Mouse (Mus musculus): ENCODE data around the gene Aunip. TPM values are rescaled to one million over a fixed set of nuclear protein-coding genes. Genes with fewer than 3 reads are reported as not detected.

Gene Aunip
- polyA plus RNA-seq, 1 experiment from 2014 or later = 6.9 TPM

GRCm38 (mm10) chr4:134569205-134569604 is 58.4 kb downstream of the Aunip start:
- no peak overlapping the region for H3K4me2 ChIP-seq (ENCODE audit: low read depth, low read length)
- DNase-seq (peak; percentile 45), ATAC-seq (no peak)
- no peak overlapping the region for H3K4me3 ChIP-seq (ENCODE audit: low read depth, low read length)
- no peaks in the 10 kb centered on the region for H3K27me3 ChIP-seq (ENCODE audit: insufficient read depth, low read length)
- H3K9ac ChIP-seq (replicated peaks) = no peak overlapping the region
- peak; percentile 69 for TF ChIP-seq CTCF (IDR thresholded peaks at IDR 0.05; ENCODE audit: low read depth)
- no peak for TF ChIP-seq EP300 (IDR thresholded peaks at IDR 0.05; ENCODE audit: low read depth)
- no peaks in the 10 kb centered on the region for H3K4me1 ChIP-seq (ENCODE audit: insufficient read depth)
- 71% methylated on average over 6 of the region's 6 CpGs for WGBS (ENCODE audit: insufficient replicate concordance)
- H3K36me3 ChIP-seq (replicated peaks; ENCODE audit: insufficient read depth, low read length) = peaks cover 3% of the 10 kb centered on the region; the same call in 1 of the 2 replicates
- H3K9me3 ChIP-seq (ENCODE audit: low read length) = no peaks in the 10 kb centered on the region
- no peak overlapping the region for H3K27ac ChIP-seq (ENCODE audit: low read depth)

- H3K4me2 ChIP-seq (ENCODE audit: low read depth, low read length) = no peak overlapping the region
- H3K27ac ChIP-seq (ENCODE audit: low read depth) = no peak overlapping the region
- H3K27me3 ChIP-seq (ENCODE audit: insufficient read depth, low read length) = no peaks in the 10 kb centered on the region
- H3K36me3 ChIP-seq (replicated peaks; ENCODE audit: insufficient read depth, low read length) = peaks cover under 1% of the 10 kb centered on the region; the same call in 1 of the 2 replicates
- ATAC-seq = no peak
- WGBS (ENCODE audit: insufficient replicate concordance) = 75% methylated on average over 8 of the region's 8 CpGs
- H3K4me1 ChIP-seq (ENCODE audit: insufficient read depth) = no peaks in the 10 kb centered on the region
- no peak overlapping the region for H3K4me3 ChIP-seq (ENCODE audit: low read depth, low read length)
- no peak overlapping the region for H3K9ac ChIP-seq (replicated peaks)
- DNase-seq = no peak
- no peaks in the 10 kb centered on the region for H3K9me3 ChIP-seq (ENCODE audit: low read length)
- no peak for TF ChIP-seq EP300 (IDR thresholded peaks at IDR 0.05; ENCODE audit: low read depth)
- no peak for TF ChIP-seq CTCF (IDR thresholded peaks at IDR 0.05; ENCODE audit: low read depth)
Measured at GRCm38 (mm10) chr4:134569831-134570230, 59.0 kb downstream of the Aunip start.

GRCm38 (mm10) chr4:134570704-134571451 is 60.1 kb downstream of the Aunip start:
- no peak overlapping the region for H3K27ac ChIP-seq (ENCODE audit: low read depth)
- WGBS (ENCODE audit: insufficient replicate concordance) = 79% methylated on average over 14 of the region's 14 CpGs
- no peaks in the 10 kb centered on the region for H3K27me3 ChIP-seq (ENCODE audit: insufficient read depth, low read length)
- H3K9ac ChIP-seq (replicated peaks) = no peak overlapping the region
- no peak for ATAC-seq
- DNase-seq = no peak
- H3K36me3 ChIP-seq (replicated peaks; ENCODE audit: insufficient read depth, low read length) = no peaks in the 10 kb centered on the region; the same call in 1 of the 2 replicates
- H3K9me3 ChIP-seq (ENCODE audit: low read length) = no peaks in the 10 kb centered on the region
- H3K4me3 ChIP-seq (ENCODE audit: low read depth, low read length) = no peak overlapping the region
- no peak overlapping the region for H3K4me2 ChIP-seq (ENCODE audit: low read depth, low read length)
- TF ChIP-seq CTCF (IDR thresholded peaks at IDR 0.05; ENCODE audit: low read depth) = no peak
- TF ChIP-seq EP300 (IDR thresholded peaks at IDR 0.05; ENCODE audit: low read depth) = no peak
- H3K4me1 ChIP-seq (ENCODE audit: insufficient read depth) = no peaks in the 10 kb centered on the region

GRCm38 (mm10) chr4:134572449-134573300 is 61.9 kb downstream of the Aunip start:
- H3K9me3 ChIP-seq (ENCODE audit: low read length) = no peaks in the 10 kb centered on the region
- H3K36me3 ChIP-seq (replicated peaks; ENCODE audit: insufficient read depth, low read length) = no peaks in the 10 kb centered on the region
- WGBS (ENCODE audit: insufficient replicate concordance) = 79% methylated on average over 24 of the region's 24 CpGs
- DNase-seq (no peak), ATAC-seq (no peak)
- no peak overlapping the region for H3K4me3 ChIP-seq (ENCODE audit: low read depth, low read length)
- H3K27me3 ChIP-seq (ENCODE audit: insufficient read depth, low read length) = no peaks in the 10 kb centered on the region
- H3K4me2 ChIP-seq (ENCODE audit: low read depth, low read length) = no peak overlapping the region
- H3K4me1 ChIP-seq (ENCODE audit: insufficient read depth) = no peaks in the 10 kb centered on the region
- H3K9ac ChIP-seq (replicated peaks) = no peak overlapping the region
- no peak overlapping the region for H3K27ac ChIP-seq (ENCODE audit: low read depth)
- no peak for TF ChIP-seq EP300 (IDR thresholded peaks at IDR 0.05; ENCODE audit: low read depth)
- no peak for TF ChIP-seq CTCF (IDR thresholded peaks at IDR 0.05; ENCODE audit: low read depth)

Small RNA genes within 50 kb of the gene (microRNA-seq; reads per million reads assigned to microRNA genes)
- gene Gm23634 (not detected), gene Mir6403 (not detected)

Other genes with a start within 250 kb of the Aunip start
- gene Pdik1l, start 223.1 kb upstream of the Aunip start, polyA plus RNA-seq (2015; fragmentation: Nextera tagmentation; extraction: Ambion mirVana) = 5.9 and 7.2 TPM in 2 replicates
- gene Trim63, start 195.9 kb upstream of the Aunip start, polyA plus RNA-seq (2015; fragmentation: Nextera tagmentation; extraction: Ambion mirVana) = 0.34 and 0.69 TPM in 2 replicates
- not detected in 2 replicates for gene Slc30a2, start 167.8 kb upstream of the Aunip start, polyA plus RNA-seq (2015; fragmentation: Nextera tagmentation; extraction: Ambion mirVana)
- 0.20 and 0.33 TPM in 2 replicates for gene Extl1, start 127.1 kb upstream of the Aunip start, polyA plus RNA-seq (2015; fragmentation: Nextera tagmentation; extraction: Ambion mirVana)
- 13.5 and 14.3 TPM in 2 replicates for gene Pafah2, start 114.7 kb upstream of the Aunip start, polyA plus RNA-seq (2015; fragmentation: Nextera tagmentation; extraction: Ambion mirVana)
- gene Stmn1, start 42.7 kb upstream of the Aunip start, polyA plus RNA-seq (2015; fragmentation: Nextera tagmentation; extraction: Ambion mirVana) = 249 and 258 TPM in 2 replicates
- 12.4 and 17.8 TPM in 2 replicates for gene Paqr7, start 14.3 kb upstream of the Aunip start, polyA plus RNA-seq (2015; fragmentation: Nextera tagmentation; extraction: Ambion mirVana)
- gene Mtfr1l, start 24.4 kb downstream of the Aunip start, polyA plus RNA-seq (2015; fragmentation: Nextera tagmentation; extraction: Ambion mirVana) = 56.9 and 60.3 TPM in 2 replicates
- 2.8 TPM in 2 replicates for gene Selenon, start 41.2 kb downstream of the Aunip start, polyA plus RNA-seq (2015; fragmentation: Nextera tagmentation; extraction: Ambion mirVana)
- gene Man1c1, start 193.3 kb downstream of the Aunip start, polyA plus RNA-seq (2015; fragmentation: Nextera tagmentation; extraction: Ambion mirVana) = 1.5 and 1.7 TPM in 2 replicates